Mouse (Mus musculus) forebrain, embryonic 14.5 days (tissue): ENCODE data around the gene Prodh2. TPM values are rescaled to one million over a fixed set of nuclear protein-coding genes. Genes with fewer than 3 reads are reported as not detected.
"Not testable (repeated sequence)": the region's sequence is repeated elsewhere in the genome, so short reads cannot be mapped to it uniquely, and the experiment has no call there.

Source experiments
- ATAC-seq: fragments of 200-750 bp; cut with Nextera tagmentation; 2 replicates; pipeline ENCODE4 v1.8.0; 2017; ENCODE audit warnings: mild to moderate bottlenecking, moderate library complexity
- DNase-seq: peaks from one replicate; pipeline ENCODE4 v3.0.0-alpha.2; 2015; ENCODE audit warnings: low spot score
- H3K27ac ChIP-seq: fragments of 300-500 bp; sonication (generic); 2 replicates; pipeline ENCODE4 v1.5.1; 2014; ENCODE audit warnings: low read depth, mild to moderate bottlenecking, control low read depth, low read length, moderate library complexity
- H3K27me3 ChIP-seq: fragments of 300-500 bp; sonication (generic); replicated peaks from 2 replicates; pipeline ENCODE4 v1.6.1; 2014; ENCODE audit warnings: low read length, control low read depth, mixed read lengths; ENCODE audit not compliant: control insufficient read depth, insufficient read depth
- H3K36me3 ChIP-seq: fragments of 300-500 bp; sonication (generic); 2 replicates; pipeline ENCODE4 v1.6.1; 2014; ENCODE audit warnings: low read length, control low read depth; ENCODE audit not compliant: control insufficient read depth, insufficient read depth
- H3K4me1 ChIP-seq: fragments of 300-500 bp; sonication (generic); 2 replicates; pipeline ENCODE4 v1.6.1; 2014; ENCODE audit warnings: antibody characterized with exemption, low read length, control low read depth; ENCODE audit not compliant: control insufficient read depth, insufficient read depth
- H3K4me2 ChIP-seq: fragments of 300-500 bp; sonication (generic); 2 replicates; pipeline ENCODE4 v1.6.1; 2014; ENCODE audit warnings: mild to moderate bottlenecking, control low read depth, low read length
- H3K4me3 ChIP-seq: fragments of 300-500 bp; sonication (generic); 2 replicates; pipeline ENCODE4 v1.5.1; 2014; ENCODE audit warnings: low read depth, low read length, control low read depth
- H3K9ac ChIP-seq: fragments of 300-500 bp; sonication (generic); 2 replicates; pipeline ENCODE4 v1.6.1; 2014; ENCODE audit warnings: mild to moderate bottlenecking, low read length, control low read depth, moderate library complexity
- H3K9me3 ChIP-seq: fragments of 300-500 bp; sonication (generic); replicated peaks from 2 replicates; pipeline ENCODE4 v1.6.1; 2016; ENCODE audit warnings: low read length, control low read depth, mixed read lengths; ENCODE audit not compliant: control insufficient read depth
- WGBS: fragments of 180-500 bp; shearing (Covaris S2); extraction: QIAGEN DNeasy Blood & Tissue Kit; methylation state at CpG from one replicate; pipeline ENCODE4 v1.1.7; 2014; 5-methylcytosine and 5-hydroxymethylcytosine counted together
- polyA plus RNA-seq: library from polyadenylated mRNA; unstranded; fragments of >200 nt; fragmentation: Nextera tagmentation; extraction: Ambion mirVana; gene quantifications from 2 replicates; pipeline ENCODE4 v1.2.1, GENCODE M21; 2014

The Prodh2 gene
- polyA plus RNA-seq, 1 experiment from 2014 or later = not detected

DNA sequence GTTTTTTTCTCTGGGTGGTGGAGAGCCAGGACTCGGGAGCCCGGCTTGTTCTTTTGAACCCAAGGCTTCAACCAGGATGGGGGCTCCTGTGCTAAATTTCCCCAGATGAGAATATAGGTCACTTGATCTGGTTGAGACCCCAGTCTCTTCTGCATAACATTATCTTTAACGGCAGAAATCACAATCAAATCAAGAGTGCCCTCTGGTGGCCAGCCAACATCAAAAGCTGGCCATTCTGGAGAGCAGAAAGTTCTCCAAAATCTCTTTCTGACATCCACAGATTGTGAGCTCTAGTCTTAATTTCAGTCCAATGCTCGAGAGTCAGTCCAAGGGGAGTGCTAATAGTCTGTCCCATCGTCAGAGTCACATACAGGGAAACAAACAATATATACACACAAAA lies 7.7 kb downstream of the Prodh2 start:
- WGBS = 62% methylated on average over 5 of the region's 5 CpGs
- not testable (repeated sequence) for H3K9me3 ChIP-seq, H3K9ac ChIP-seq, H3K36me3 ChIP-seq, H3K4me3 ChIP-seq, ATAC-seq, H3K27me3 ChIP-seq, H3K4me1 ChIP-seq, H3K4me2 ChIP-seq, DNase-seq, H3K27ac ChIP-seq

DNA sequence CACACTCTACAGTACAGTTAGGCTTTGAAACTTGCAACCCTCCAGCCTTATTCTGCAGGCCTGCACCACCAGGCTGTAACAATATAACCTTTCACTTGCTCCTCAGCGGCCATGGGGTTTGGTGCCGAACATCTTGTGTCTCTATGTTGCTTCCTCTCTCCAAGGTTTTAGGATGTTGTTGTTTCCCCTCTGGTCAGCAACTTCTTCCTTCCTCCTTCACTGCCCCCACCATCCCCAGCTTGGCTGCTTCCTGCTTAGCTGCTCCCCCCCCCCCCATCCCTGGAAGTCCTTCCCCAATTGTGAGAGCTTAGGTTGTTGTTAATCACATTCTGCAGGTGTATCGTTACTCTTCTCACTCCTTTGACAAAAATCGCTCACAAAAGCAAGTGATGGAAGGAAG lies 14.6 kb downstream of the Prodh2 start:
- Histone ChIP-seq H3K9ac (no peak overlapping the region), H3K4me2 (no peak overlapping the region), H3K4me1 (no peaks in the 10 kb centered on the region), H3K27me3 (no peaks in the 10 kb centered on the region), H3K4me3 (no peak overlapping the region), H3K36me3 (no peaks in the 10 kb centered on the region), H3K27ac (no peak overlapping the region), H3K9me3 (no peaks in the 10 kb centered on the region)
- WGBS = 82% methylated on average over 4 of the region's 4 CpGs
- ATAC-seq (no peak), DNase-seq (no peak)

DNA sequence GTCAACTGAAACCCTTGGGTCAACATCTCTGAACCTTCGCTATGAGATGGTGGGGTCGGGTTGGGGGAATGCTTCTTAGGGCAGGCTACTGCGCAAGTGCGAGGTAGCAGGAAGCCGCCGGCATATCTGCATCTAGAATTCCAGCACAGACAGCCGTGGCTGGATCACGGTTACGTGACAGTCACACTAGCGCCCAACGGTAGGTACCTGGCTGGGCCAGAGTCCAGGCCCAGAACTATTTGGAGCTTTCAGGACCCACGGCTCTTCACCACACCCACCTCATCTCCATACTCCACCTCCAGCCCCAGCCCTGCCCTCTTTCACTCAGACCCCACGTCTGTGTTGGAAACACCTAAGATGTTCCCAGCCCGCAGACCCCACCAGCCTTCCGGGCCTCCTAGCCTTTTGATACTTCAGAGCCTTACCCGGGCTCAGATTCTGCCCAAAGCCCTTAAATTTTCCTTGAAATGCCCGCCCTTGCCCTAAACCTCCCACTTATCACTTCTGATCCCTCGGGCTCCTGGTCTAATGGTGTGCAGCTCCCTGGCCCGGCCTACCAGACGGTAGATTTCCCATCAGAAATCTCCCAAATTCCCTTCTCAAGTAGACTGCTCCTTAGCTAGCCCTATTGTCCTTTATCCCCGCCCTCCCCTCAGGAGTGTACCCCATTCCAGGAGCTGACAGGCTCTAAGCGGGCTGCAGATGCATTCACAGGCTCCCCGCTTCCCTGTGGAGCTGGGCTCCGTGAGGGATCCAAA lies 21.8 kb downstream of the Prodh2 start:
- DNase-seq = no peak

DNA sequence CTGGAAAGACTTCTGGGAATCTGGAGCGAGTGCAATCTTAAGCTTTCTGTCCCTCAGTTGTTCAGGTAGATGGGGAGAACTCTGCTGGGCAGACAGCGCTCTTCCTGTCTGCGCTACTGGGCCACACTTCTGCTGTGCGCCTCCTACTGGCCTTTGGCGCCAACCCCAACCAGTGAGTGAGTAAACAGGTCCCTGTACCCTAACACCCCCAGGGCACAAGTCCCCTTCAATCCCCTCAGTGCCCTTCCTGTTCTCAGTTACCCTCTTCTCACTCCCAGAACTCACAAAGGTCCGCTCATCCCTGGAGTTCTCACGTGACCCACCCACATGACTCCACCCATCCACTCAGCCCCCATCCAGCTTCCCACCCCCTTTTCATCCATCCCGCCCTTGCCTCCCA lies 24.9 kb downstream of the Prodh2 start:
- Histone ChIP-seq H3K36me3 (peaks cover 14% of the 10 kb centered on the region), H3K27ac (no peak overlapping the region), H3K9me3 (no peaks in the 10 kb centered on the region), H3K4me1 (no peaks in the 10 kb centered on the region), H3K27me3 (no peaks in the 10 kb centered on the region), H3K9ac (no peak overlapping the region), H3K4me3 (no peak overlapping the region), H3K4me2 (no peak overlapping the region)
- no peak for ATAC-seq
- DNase-seq = no peak
- 39% methylated on average over 8 of the region's 8 CpGs for WGBS

More for the DNA sequence above, 21.8 kb downstream of the Prodh2 start:
- no peak overlapping the region for H3K27ac ChIP-seq
- H3K27me3 ChIP-seq = no peaks in the 10 kb centered on the region
- H3K9me3 ChIP-seq = no peaks in the 10 kb centered on the region
- H3K36me3 ChIP-seq = no peaks in the 10 kb centered on the region
- H3K4me1 ChIP-seq = no peaks in the 10 kb centered on the region
- no peak overlapping the region for H3K4me3 ChIP-seq
- H3K4me2 ChIP-seq = no peak overlapping the region
- WGBS = 57% methylated on average over 24 of the region's 24 CpGs
- no peak overlapping the region for H3K9ac ChIP-seq
- ATAC-seq = no peak

DNA sequence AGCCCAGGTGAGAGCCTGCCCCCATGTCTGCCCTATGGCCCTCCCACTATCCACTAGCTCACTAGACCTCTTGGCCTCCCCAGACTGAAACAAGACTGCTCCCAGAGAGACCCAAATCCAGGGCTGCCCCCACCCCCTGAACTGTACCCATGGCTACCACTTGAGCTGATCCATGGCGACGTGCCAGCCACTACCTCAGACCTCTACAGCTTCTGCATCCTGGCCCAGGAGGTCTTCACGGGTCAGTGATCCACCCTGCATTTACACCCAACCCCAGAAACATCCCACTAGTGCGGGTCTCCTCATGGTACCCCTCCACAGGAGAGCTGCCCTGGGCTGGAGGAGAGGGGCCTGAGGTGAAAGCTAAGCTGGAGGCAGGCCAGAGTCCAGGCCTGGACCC lies 27.0 kb downstream of the Prodh2 start:
- Histone ChIP-seq H3K27me3 (no peaks in the 10 kb centered on the region), H3K4me1 (no peaks in the 10 kb centered on the region), H3K27ac (no peak overlapping the region), H3K9ac (no peak overlapping the region), H3K9me3 (no peaks in the 10 kb centered on the region), H3K36me3 (peaks cover 35% of the 10 kb centered on the region), H3K4me2 (no peak overlapping the region), H3K4me3 (no peak overlapping the region)
- DNase-seq (peak; percentile 33), ATAC-seq (0 out of 2 replicates have a peak, but pooled peaks have one; percentile 33)
- WGBS = 59% methylated on average over 4 of the region's 4 CpGs

DNA sequence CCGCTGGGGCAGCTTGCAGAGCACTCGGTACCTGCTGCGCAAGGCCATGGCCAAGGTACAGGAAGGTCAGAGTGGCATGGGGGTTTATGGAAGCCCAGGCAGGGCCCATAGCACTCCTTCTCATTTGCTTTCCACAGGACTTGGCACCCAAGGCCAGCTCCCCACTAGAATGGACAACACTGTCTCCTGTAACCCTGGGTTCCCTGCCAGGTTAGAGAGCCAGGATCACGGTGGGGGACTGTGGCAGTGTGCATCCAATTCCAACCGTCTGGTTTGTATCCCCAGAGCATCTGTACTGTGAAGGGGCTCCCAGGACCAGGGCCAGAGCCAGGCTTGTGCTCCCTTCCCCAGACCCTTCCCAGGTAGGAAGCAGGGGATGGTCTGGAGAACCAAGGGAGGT lies 27.4 kb downstream of the Prodh2 start:
- WGBS = 78% methylated on average over 5 of the region's 5 CpGs
- Histone ChIP-seq H3K27ac (0 out of 2 replicates have a peak overlapping the region, but pooled peaks have one; percentile 39), H3K4me2 (no peak overlapping the region), H3K9me3 (no peaks in the 10 kb centered on the region), H3K4me3 (no peak overlapping the region), H3K4me1 (no peaks in the 10 kb centered on the region), H3K9ac (no peak overlapping the region), H3K27me3 (no peaks in the 10 kb centered on the region), H3K36me3 (peaks cover 39% of the 10 kb centered on the region)
- DNase-seq (no peak), ATAC-seq (0 out of 2 replicates have a peak, but pooled peaks have one; percentile 10)

DNA sequence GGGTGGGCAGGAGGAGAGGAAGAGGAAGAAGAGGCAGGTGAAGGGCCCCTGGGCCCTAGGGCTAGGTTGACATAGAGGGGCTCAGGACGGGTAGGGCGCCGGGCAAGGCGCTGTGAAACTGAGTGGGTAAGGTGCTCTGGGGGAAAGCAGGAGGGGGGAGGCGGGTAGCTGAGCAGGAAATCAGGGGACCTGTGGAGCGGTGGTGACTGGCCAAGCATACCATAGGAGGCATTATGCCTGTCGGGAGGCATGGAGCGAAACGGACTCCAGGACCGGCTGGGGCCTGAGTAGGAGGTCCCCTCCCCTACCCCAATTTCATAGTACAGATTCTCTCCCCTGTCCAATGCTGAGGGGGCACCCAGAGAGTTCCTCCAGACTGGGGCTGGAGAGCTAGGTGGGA lies 29.4 kb downstream of the Prodh2 start:
- Histone ChIP-seq H3K4me3 (no peak overlapping the region), H3K9me3 (no peaks in the 10 kb centered on the region), H3K4me2 (no peak overlapping the region), H3K9ac (no peak overlapping the region), H3K27ac (no peak overlapping the region), H3K36me3 (peaks cover 59% of the 10 kb centered on the region), H3K4me1 (no peaks in the 10 kb centered on the region), H3K27me3 (no peaks in the 10 kb centered on the region)
- DNase-seq = no peak
- no peak for ATAC-seq
- 87% methylated on average over 10 of the region's 10 CpGs for WGBS

DNA sequence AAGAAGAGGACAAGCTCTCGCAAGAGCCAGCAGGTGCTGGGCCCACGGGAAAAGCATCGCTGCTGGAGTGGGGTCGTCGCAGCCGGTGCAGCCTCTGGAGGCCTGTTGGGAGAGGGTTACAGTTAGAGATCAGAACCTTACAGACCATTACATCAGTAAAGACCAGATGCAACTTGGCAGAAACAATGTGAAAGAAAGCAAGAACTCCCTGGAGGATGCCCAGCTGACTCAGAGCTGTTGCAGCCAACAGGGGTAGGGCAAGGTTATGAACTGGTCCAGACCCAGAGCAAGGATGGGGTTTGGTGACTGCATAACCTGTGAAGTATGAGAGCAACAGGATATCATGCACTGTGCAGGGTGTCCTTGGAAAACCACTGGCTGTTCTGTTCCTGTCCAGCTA lies 31.1 kb downstream of the Prodh2 start:
- no peak overlapping the region for H3K27ac ChIP-seq
- H3K9ac ChIP-seq = no peak overlapping the region
- no peaks in the 10 kb centered on the region for H3K4me1 ChIP-seq
- DNase-seq = no peak
- WGBS = 82% methylated on average over 6 of the region's 6 CpGs
- no peak for ATAC-seq
- H3K9me3 ChIP-seq = no peaks in the 10 kb centered on the region
- peaks cover 76% of the 10 kb centered on the region for H3K36me3 ChIP-seq
- no peak overlapping the region for H3K4me3 ChIP-seq
- no peaks in the 10 kb centered on the region for H3K27me3 ChIP-seq
- H3K4me2 ChIP-seq = no peak overlapping the region

DNA sequence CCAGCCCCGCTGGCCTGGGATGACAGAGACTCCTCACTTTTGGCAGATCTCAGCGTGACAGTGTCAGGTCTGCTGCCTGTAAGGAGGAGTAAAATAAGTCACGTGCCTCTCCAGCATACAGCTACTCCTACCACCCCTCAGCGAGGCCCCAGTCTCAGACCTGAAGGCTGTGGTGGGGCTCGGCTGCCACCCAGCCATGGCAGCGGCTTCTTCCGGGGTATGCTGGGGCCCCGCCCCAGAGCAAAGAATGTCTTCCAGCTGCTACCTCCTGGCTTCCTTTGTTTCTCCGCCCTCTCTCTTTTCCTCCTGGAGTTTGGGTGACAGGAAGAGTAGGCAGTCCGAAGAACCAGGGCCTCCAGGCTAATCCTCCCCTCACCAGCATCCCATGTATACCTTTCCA lies 32.5 kb downstream of the Prodh2 start:
- DNase-seq = no peak
- Histone ChIP-seq H3K4me2 (no peak overlapping the region), H3K4me3 (no peak overlapping the region), H3K9me3 (no peaks in the 10 kb centered on the region), H3K27ac (0 out of 2 replicates have a peak overlapping the region, but pooled peaks have one; percentile 0), H3K9ac (no peak overlapping the region), H3K4me1 (no peaks in the 10 kb centered on the region), H3K36me3 (peaks cover 90% of the 10 kb centered on the region), H3K27me3 (no peaks in the 10 kb centered on the region)
- WGBS = 34% methylated on average over 10 of the region's 10 CpGs
- no peak for ATAC-seq
